Mouse (Mus musculus) spleen, embryonic (tissue): ENCODE results near the gene Itpripl1.
"Not testable (repeated sequence)": the region's sequence is repeated elsewhere in the genome, so short reads cannot be mapped to it uniquely, and the experiment has no call there.

Experiments used
- CTCF ChIA-PET: fragments of 350-600 bp; sonication (Branson Sonifier 250); formaldehyde crosslinking; loops from one replicate; lab custom pipeline; 2022; lab: Charles Lee

Gene Itpripl1

GRCm38 (mm10) chr2:127143158-127144063, at the start of gene Itpripl1:
Gene Itpripl1 (minus strand): TSS chr2:127143442.
- CTCF ChIA-PET, result no interaction called here

DNA sequence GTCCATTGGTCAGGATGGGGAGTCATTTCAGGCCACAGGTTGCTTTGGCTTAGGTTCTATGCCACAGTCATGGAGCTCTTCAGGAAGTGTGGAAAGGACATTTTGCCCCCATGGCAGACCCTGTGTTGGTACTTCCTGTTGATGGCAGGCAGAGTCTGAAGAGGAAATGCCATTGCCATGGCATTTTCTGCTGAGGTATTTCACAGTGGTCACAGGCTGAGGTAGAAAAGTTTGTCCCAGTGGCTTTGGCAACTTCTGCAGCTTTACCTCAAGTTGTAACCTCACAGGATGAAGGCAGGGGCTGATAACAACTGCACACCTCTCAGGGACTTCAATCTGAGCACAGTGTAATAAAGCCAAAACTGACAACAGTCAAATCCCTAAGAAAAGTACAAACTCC, 46.3 kb upstream of the Itpripl1 start:
- CTCF ChIA-PET, result no interaction called here

GRCm38 (mm10) chr2:127182598-127183381, 39.5 kb upstream of the Itpripl1 start:
- CTCF ChIA-PET, result no interaction called here

- CTCF ChIA-PET, result interaction anchor here (1.3 kb wide), 1 partner anchor 38 kb away, joined by 3 read pairs; no protein-coding TSS in a partner anchor
Observed at GRCm38 (mm10) chr2:127166261-127166660, 23.0 kb upstream of the Itpripl1 start.

- CTCF ChIA-PET, result interaction anchor here (0.6 to 1.3 kb wide), 2 partner anchors 39 to 289 kb away, joined by 3 to 4 read pairs; no protein-coding TSS in a partner anchor
Observed at GRCm38 (mm10) chr2:127165675-127166074, 22.4 kb upstream of the Itpripl1 start.

- CTCF ChIA-PET, result no interaction called here
Observed at GRCm38 (mm10) chr2:127145699-127146098, 2.5 kb upstream of the Itpripl1 start.

GRCm38 (mm10) chr2:127142577-127143157, 575 bp downstream of the Itpripl1 start:
- CTCF ChIA-PET, result no interaction called here

- CTCF ChIA-PET, result no interaction called here
Observed at GRCm38 (mm10) chr2:127142031-127142430, 1.2 kb downstream of the Itpripl1 start.

DNA sequence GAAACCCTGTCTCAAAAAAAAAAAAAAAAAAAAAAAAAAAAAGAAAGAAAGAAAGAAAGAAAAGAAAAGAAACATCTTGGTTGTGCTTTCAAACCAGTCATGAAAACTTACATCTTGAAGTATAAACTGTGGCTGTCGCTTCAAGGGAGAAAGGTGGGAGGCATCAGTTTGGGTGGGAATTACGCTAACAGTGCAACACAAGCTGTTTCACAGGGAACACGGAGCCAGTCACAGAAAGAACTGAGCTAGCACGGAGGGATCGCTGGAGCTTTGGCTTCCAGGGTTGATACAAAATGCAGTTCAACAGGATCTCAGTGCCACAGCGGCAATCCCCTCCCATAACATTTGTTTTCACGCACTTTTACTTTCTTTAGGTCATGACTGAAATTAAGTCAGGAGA, 3.2 kb downstream of the Itpripl1 start:
- CTCF ChIA-PET, result no interaction called here

- CTCF ChIA-PET, result interaction anchor here (0.6 kb wide), 1 partner anchor 503 kb away, joined by 11 read pairs; no protein-coding TSS in a partner anchor
Observed at GRCm38 (mm10) chr2:127139605-127140004, 3.6 kb downstream of the Itpripl1 start.

DNA sequence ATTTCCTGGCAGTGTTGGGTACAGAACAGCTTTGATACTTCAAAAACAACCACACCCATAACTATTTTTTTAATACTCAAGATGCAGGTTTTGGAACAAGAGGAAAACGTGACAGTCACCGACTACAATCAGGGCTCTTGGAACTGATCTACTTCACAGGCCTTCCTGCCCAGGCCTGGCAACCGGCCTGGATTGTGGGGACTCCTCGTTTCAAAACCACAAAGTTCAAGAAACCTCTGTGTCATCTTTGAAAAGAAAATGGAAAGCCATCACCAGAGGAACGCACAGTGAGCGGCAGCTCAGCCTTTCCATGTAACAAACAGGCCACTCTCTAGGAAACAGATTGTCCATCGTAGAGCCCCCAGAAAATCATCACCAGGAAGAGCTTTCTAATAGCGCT, 4.1 kb downstream of the Itpripl1 start:
- CTCF ChIA-PET, result interaction anchor here (0.6 kb wide), 1 partner anchor 502 kb away, joined by 11 read pairs; no protein-coding TSS in a partner anchor

DNA sequence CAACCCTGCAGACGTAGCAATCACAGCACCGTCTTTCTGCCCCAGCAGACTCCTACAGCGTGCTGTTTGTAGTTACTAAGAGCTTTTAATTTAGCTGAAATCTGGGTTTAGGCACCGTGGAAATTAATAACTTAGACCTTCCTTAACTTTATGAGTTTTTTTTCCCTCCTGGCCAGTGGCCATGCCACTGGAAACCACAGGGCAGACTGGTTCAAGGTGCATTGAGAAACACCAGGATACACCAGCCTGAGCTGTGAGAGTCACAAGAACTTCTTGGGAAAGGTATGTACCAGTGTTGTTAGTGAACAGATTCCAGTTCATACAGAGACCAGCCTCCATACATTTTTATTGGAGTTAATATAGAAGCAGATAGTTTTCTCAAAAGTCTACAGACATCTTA, 4.8 kb downstream of the Itpripl1 start:
- CTCF ChIA-PET, result no interaction called here

DNA sequence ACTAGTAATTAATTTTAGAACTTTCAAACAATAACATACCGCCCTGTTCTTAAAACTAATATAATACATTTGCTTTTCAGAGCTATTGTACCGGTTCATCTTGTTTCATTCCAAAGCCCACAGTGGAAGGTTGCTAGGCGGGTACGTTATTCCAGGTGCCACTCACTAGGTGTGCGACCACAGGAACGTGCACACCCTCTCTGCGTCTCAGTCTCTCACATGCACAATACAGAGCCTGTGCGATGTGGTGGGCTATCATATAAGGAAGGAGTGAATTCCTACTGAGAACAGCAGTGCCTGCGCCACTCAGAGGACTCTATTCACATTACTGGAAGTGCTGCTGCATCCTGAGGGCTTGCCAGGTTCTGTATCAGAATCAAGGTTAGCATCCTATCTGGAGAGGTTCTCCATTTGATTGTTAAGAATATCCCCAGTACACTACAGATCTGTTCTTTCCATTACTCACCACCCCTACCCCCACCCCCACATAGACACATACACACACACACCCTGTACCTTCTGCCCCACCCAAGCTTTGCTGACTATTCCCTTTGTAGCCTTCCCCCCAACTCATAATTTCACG, 5.3 kb downstream of the Itpripl1 start:
- CTCF ChIA-PET, result no interaction called here

DNA sequence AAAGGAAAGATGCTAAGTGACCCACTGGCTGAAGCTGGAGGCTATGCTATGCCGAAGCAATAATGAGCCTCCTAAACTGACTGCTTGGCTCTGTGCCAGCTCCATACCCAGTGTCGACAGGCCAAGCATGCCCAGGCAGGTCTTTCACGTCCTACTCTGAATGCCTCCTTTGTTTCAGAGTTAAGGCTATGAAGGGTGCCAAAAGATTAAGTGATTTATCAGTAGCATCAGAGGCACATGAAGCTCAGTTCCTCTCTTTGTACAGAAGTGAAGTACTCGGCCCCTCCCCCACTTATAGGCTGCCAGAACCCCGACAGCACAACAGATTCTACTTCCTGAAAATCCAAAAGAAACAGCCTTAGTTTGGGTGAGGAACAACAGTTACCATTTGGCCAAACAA, 6.3 kb downstream of the Itpripl1 start:
- CTCF ChIA-PET, result interaction anchor here (0.6 to 0.8 kb wide), 2 partner anchors 428 to 465 kb away, joined by 3 to 7 read pairs; no protein-coding TSS in a partner anchor

- CTCF ChIA-PET, result not testable (repeated sequence)
Observed at GRCm38 (mm10) chr2:127135255-127135654, 8.0 kb downstream of the Itpripl1 start.

- CTCF ChIA-PET, result no interaction called here
Observed at GRCm38 (mm10) chr2:127133621-127134461, 9.4 kb downstream of the Itpripl1 start, which contains the start of gene Ncaph. Gene Ncaph (minus strand): TSS chr2:127133954.

- CTCF ChIA-PET, result no interaction called here
Observed at GRCm38 (mm10) chr2:127131353-127131752, 11.9 kb downstream of the Itpripl1 start.

GRCm38 (mm10) chr2:127128926-127129325, 14.3 kb downstream of the Itpripl1 start:
- CTCF ChIA-PET, result no interaction called here

DNA sequence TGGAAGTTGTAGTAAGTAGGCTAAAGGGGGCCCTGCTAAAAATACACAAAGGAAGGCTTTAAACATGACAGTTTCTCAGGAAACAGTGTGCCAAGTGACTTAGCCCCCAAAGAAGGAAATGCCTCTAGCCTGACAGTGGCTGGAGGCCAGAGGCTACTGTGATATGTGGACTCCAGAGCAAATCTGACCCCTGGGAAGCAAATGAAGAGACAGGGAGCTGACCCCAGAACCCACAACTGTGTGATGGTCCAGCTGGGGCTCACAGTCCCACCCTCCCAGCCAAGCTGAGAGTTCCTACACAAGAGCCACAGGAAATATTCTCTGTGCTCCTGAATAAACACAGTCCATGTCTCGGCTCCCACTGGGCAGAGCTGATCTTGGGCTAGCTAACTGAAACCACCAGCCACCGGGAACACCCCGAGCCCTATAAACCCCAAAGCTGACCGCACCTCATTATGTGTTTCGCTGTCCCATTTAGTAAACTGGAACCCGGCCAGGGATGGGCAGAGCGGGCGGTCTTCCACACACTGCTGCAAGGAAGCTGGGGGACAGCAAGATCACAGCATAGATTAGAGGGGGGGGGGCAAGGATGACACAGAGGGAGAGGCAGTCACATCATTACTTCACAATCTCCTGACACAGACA, 21.5 kb downstream of the Itpripl1 start:
- CTCF ChIA-PET, result interaction anchor here (0.5 kb wide), 1 partner anchor 390 kb away, joined by 3 read pairs; no protein-coding TSS in a partner anchor

DNA sequence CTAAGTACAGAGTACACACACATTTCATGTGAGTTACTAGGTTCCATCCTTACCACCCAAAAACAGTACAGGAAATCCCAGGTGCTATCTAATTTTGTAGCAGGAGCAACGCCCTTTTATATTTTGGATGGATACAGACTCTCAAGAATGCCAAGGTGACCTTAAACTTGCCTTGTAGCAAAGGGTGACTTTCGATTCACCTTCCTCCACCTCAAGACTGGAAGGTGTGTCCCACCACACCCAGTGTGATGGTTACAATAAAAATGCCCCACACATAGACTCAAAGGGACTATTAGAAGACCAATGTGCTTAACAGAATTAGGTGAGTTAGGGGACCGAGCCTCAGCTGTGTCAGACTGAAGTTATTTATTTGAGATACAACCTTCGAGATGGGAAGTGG, 34.3 kb downstream of the Itpripl1 start:
- CTCF ChIA-PET, result no interaction called here
